Mouse (Mus musculus) c-Kit-positive CD71-negative TER-119-negative erythroid progenitor cells, embryonic 14.5 days (primary cell): ENCODE data around the gene Sirt4.
"Not testable (repeated sequence)": the region's sequence is repeated elsewhere in the genome, so short reads cannot be mapped to it uniquely, and the experiment has no call there.

Experiments used
- DNase-seq: peaks from one replicate; pipeline ENCODE4 v3.0.0-alpha.2; 2013; ENCODE audit warnings: low read depth

Sirt4 gene

GRCm38 (mm10) chr5:115470766-115471531, 13.6 kb downstream of the Sirt4 start:
- no peak for DNase-seq

- no peak for DNase-seq
Observed at GRCm38 (mm10) chr5:115469791-115470190, 14.7 kb downstream of the Sirt4 start.

- DNase-seq = no peak
Observed at GRCm38 (mm10) chr5:115465642-115466420, 18.7 kb downstream of the Sirt4 start, which contains the start of gene Pla2g1b. Pla2g1b (plus strand) TSS chr5:115466262.

- no peak for DNase-seq
Observed at GRCm38 (mm10) chr5:115464408-115465115, 20.0 kb downstream of the Sirt4 start.

GRCm38 (mm10) chr5:115458918-115459317, 25.6 kb downstream of the Sirt4 start:
- no peak for DNase-seq

- DNase-seq = no peak
Observed at GRCm38 (mm10) chr5:115455838-115456237, 28.7 kb downstream of the Sirt4 start.

GRCm38 (mm10) chr5:115454422-115455090, 30.0 kb downstream of the Sirt4 start:
- DNase-seq = no peak

- no peak for DNase-seq
Observed at GRCm38 (mm10) chr5:115450410-115451317, 33.9 kb downstream of the Sirt4 start.

- DNase-seq = no peak
Observed at GRCm38 (mm10) chr5:115449247-115449646, 35.3 kb downstream of the Sirt4 start.

GRCm38 (mm10) chr5:115447108-115447507, 37.4 kb downstream of the Sirt4 start:
- DNase-seq = no peak

- no peak for DNase-seq
Observed at GRCm38 (mm10) chr5:115444130-115444529, 40.4 kb downstream of the Sirt4 start.

- not testable (repeated sequence) for DNase-seq
Observed at GRCm38 (mm10) chr5:115442663-115443062, 41.9 kb downstream of the Sirt4 start.

GRCm38 (mm10) chr5:115441205-115441849, 43.2 kb downstream of the Sirt4 start:
- DNase-seq = peak; percentile 57

- DNase-seq = no peak
Observed at GRCm38 (mm10) chr5:115438667-115439066, 45.9 kb downstream of the Sirt4 start.

GRCm38 (mm10) chr5:115437945-115438315, 46.6 kb downstream of the Sirt4 start:
- no peak for DNase-seq

GRCm38 (mm10) chr5:115437242-115437944, 47.1 kb downstream of the Sirt4 start:
- no peak for DNase-seq

GRCm38 (mm10) chr5:115436421-115437124, 48.0 kb downstream of the Sirt4 start:
- DNase-seq = no peak

GRCm38 (mm10) chr5:115435755-115436379, 48.7 kb downstream of the Sirt4 start:
- DNase-seq = no peak
